Mouse (Mus musculus): Measurements from ENCODE around the gene Skida1. TPM values are rescaled to one million over a fixed set of nuclear protein-coding genes. Genes with fewer than 3 reads are reported as not detected.

Skida1 gene
- polyA plus RNA-seq (2017; shearing (Covaris generic)) = not detected

DNA sequence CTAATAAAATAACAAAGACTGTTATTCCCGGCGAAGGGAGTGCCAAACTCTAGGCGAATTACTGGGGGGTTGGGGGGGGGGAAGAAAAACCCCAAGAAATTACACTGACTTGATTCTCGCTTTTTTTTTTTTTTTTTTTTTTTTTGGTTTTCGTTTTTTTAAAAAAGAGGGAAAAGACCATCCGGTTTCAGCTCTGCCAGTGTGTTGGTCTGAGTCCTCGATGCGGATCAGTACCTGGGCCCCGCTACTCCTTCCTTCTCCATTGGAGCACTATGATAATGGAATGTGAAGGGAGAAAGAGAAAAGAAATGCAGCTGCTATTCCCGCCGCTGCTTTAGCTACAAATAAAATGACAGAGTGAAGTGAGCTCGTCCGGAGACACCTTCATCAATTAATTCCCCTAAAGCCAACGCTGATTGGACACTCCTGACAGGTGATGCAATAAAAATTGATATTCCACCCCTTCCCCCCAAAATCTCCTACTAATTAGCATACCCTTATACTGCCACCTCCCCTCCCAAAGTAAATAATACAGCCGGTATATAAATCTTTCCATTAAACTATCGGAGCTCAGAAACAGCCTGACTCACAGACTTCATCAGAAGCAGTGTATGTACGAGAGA lies at the start of gene Skida1:
TSS of gene Skida1 (minus strand) at position 599 of the 623 bp plus-strand sequence.

DNA sequence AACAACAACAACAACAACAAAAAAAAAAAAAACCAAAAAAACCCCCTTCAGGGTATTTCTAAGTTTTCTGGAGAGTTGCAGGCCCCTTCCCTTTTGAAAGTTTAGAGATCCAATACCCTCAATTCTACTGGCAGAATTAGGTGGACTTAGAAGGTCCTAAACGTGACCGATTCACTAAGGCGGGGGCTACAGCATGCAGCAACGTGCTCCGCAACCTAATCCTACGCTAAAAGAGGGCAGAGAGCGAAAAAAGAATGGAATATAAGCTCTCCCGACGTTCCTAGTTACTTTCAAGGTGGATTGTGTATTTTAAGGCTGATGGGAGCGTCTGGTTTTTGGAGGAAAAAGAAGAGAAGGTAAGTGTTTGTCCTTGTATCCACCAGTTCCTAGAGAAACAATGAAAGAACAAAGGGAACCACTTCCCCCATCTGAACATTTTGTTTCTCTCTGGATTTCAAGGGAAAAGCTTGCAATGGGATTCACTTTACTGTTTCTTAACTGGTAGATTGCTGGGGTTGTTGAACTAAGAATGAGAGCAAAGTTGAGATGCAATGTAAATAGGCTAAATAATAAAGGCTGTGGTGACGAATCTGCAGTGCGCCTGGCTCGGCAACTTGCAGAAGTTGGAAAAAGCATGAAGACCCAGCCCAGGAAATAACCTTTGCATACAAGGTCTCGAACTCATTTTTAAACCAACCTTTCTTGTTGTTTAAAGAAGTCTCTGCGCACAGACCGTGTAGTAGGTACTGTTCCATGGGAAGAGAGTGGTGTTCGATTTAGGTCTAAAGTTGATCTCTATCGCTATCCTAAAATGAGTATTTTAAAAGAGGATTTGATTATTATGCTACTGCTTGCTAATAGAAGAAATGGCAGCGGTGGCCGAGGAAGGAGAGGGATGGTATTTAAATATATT lies 6.4 kb upstream of the Skida1 start, which contains the start of gene Mllt10:
TSS of gene Mllt10 (plus strand) at position 222 of the 913 bp plus-strand sequence.

DNA sequence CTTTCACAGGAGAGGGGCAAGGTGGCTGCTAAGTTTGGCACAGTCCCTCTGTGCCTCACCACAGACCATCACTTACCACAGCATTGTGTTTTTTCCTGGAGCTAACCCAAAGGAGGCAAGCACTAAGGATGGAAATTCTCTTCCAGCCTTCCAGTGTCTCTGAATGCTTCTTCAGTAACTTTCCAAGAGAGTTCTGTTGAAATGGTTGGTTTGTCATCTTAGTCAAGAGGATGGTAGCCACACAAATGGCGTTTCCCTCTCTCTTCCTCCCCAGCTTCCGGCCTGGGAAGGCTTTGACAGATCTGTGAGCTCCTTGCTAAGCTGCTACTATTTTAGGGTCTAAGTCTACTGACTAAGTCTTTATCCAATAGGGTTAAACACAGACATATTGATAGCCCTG lies 11.4 kb downstream of the Skida1 start, which contains the start of gene A930004D18Rik:
TSS of gene A930004D18Rik (minus strand) at position 247 of the 400 bp plus-strand sequence.

DNA sequence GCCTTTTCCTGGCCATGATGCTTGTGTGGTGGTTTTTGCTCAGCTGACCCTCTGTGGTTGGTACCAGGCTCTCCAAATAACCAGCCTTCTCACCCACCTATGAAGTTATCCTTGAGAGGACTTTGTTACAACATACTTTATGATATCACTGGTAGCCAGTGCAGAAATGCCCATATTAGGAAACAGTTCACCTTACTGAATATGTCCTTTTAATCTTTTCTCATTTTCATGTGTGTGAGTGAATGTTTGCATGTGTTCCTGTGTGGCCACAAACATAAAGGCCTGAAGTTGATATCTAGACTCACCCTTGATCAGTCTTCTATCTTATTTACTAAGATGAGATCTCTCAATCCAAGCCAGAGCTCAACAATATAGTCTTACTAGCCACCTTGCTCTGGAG lies 52.0 kb downstream of the Skida1 start, which contains the start of gene H2al2a:
TSS of gene H2al2a (minus strand) at position 101 of the 400 bp plus-strand sequence.

Other genes with a start within 250 kb of the Skida1 start
- gene H2al2a, start 52.1 kb downstream of the Skida1 start, polyA plus RNA-seq (2017; shearing (Covaris generic)) = not detected
- gene A930004D18Rik, start 11.3 kb downstream of the Skida1 start, polyA plus RNA-seq (2017; shearing (Covaris generic)) = 0.11 TPM
- 99.0 TPM for gene Mllt10, start 6.2 kb upstream of the Skida1 start, polyA plus RNA-seq (2017; shearing (Covaris generic))